Mouse (Mus musculus): ENCODE results near the gene Olfr1240. TPM values are rescaled to one million over a fixed set of nuclear protein-coding genes. Genes with fewer than 3 reads are reported as not detected.

Olfr1240 gene
- 0.06 TPM in 1 of 2 replicates, not detected in the other for polyA plus RNA-seq (2012; rRNA removed)

GRCm38 (mm10) chr2:89442900-89443299 is at the start of gene Olfr1240:
Gene Olfr1240 (minus strand): TSS chr2:89443000.
- no peak for DNase-seq (ENCODE audit: extremely low spot score in 1 of 2, low spot score in 1 of 2)

- DNase-seq (ENCODE audit: extremely low spot score in 1 of 2, low spot score in 1 of 2): no peak
Observed at GRCm38 (mm10) chr2:89487026-89487425, 44.2 kb upstream of the Olfr1240 start, which contains the start of gene Olfr1241. Gene Olfr1241 (minus strand): TSS chr2:89487126.

- DNase-seq (ENCODE audit: extremely low spot score in 1 of 2, low spot score in 1 of 2): no peak
Observed at GRCm38 (mm10) chr2:89420307-89420706, 22.5 kb downstream of the Olfr1240 start, which contains the start of gene Olfr1239. Gene Olfr1239 (minus strand): TSS chr2:89420407.

- no peak for DNase-seq (ENCODE audit: extremely low spot score in 1 of 2, low spot score in 1 of 2)
Observed at GRCm38 (mm10) chr2:89414557-89414956, 28.2 kb downstream of the Olfr1240 start.

- no peak for DNase-seq (ENCODE audit: extremely low spot score in 1 of 2, low spot score in 1 of 2)
Observed at GRCm38 (mm10) chr2:89409576-89409975, 33.2 kb downstream of the Olfr1240 start, which contains the start of gene Olfr1238. Gene Olfr1238 (minus strand): TSS chr2:89409676.

GRCm38 (mm10) chr2:89400882-89401281 is 41.9 kb downstream of the Olfr1240 start:
- DNase-seq (ENCODE audit: extremely low spot score in 1 of 2, low spot score in 1 of 2): no peak

Other genes starting within 250 kb of the Olfr1240 start
- gene Olfr1226, start 243.0 kb downstream of the Olfr1240 start, polyA plus RNA-seq (2012; rRNA removed): 0.02 TPM in 1 of 2 replicates, not detected in the other
- 0.12 TPM in 1 of 2 replicates, not detected in the other for gene Olfr1228, start 188.9 kb downstream of the Olfr1240 start, polyA plus RNA-seq (2012; rRNA removed)
- not detected in 2 replicates for gene Olfr1229, start 155.0 kb downstream of the Olfr1240 start, polyA plus RNA-seq (2012; rRNA removed)
- gene Olfr1230, start 145.7 kb downstream of the Olfr1240 start, polyA plus RNA-seq (2012; rRNA removed): not detected in 2 replicates
- not detected in 2 replicates for gene Olfr1231, start 135.9 kb downstream of the Olfr1240 start, polyA plus RNA-seq (2012; rRNA removed)
- gene Olfr1232, start 113.3 kb downstream of the Olfr1240 start, polyA plus RNA-seq (2012; rRNA removed): not detected in 2 replicates
- gene Olfr1233, start 100.6 kb downstream of the Olfr1240 start, polyA plus RNA-seq (2012; rRNA removed): not detected in 2 replicates
- gene Olfr1234, start 78.1 kb downstream of the Olfr1240 start, polyA plus RNA-seq (2012; rRNA removed): not detected in 2 replicates
- not detected in 2 replicates for gene Olfr1238, start 33.3 kb downstream of the Olfr1240 start, polyA plus RNA-seq (2012; rRNA removed)
- gene Olfr1239, start 22.6 kb downstream of the Olfr1240 start, polyA plus RNA-seq (2012; rRNA removed): not detected in 2 replicates
- not detected in 2 replicates for gene Olfr1241, start 44.1 kb upstream of the Olfr1240 start, polyA plus RNA-seq (2012; rRNA removed)
- not detected in 2 replicates for gene Olfr1242, start 55.3 kb upstream of the Olfr1240 start, polyA plus RNA-seq (2012; rRNA removed)
- gene Olfr1243, start 88.5 kb upstream of the Olfr1240 start, polyA plus RNA-seq (2012; rRNA removed): not detected in 2 replicates
- gene Olfr1245, start 135.4 kb upstream of the Olfr1240 start, polyA plus RNA-seq (2012; rRNA removed): not detected in 2 replicates
- gene Olfr1246, start 150.2 kb upstream of the Olfr1240 start, polyA plus RNA-seq (2012; rRNA removed): not detected in 2 replicates
- gene Olfr1247, start 171.1 kb upstream of the Olfr1240 start, polyA plus RNA-seq (2012; rRNA removed): 0.04 TPM in 1 of 2 replicates, not detected in the other
- not detected in 2 replicates for gene Olfr1248, start 175.2 kb upstream of the Olfr1240 start, polyA plus RNA-seq (2012; rRNA removed)
- not detected in 2 replicates for gene Olfr1249, start 192.0 kb upstream of the Olfr1240 start, polyA plus RNA-seq (2012; rRNA removed)
- not detected in 2 replicates for gene Olfr1250, start 218.5 kb upstream of the Olfr1240 start, polyA plus RNA-seq (2012; rRNA removed)
- not detected in 2 replicates for gene Olfr1251, start 228.9 kb upstream of the Olfr1240 start, polyA plus RNA-seq (2012; rRNA removed)

All from frontal cortex, adult 2 months (tissue).